Mouse (Mus musculus) cortical plate, adult 2 months (tissue): ENCODE measurements at regions not wholly inside any gene's neighbourhood (a gene's known extent, or its start where the extent isn't known, plus 50 kb on each side); places are given as distances from the start of the nearest gene placed in this dataset.

Experiments
- CTCF ChIP-seq: fragments of 200-500 bp; IDR thresholded peaks from 2 replicates; pipeline ENCODE4 v1.5.1; 2011; ENCODE audit warnings: mild to moderate bottlenecking, control low read depth, low read length; ENCODE audit not compliant: insufficient read depth; ENCODE audit errors: extremely low read depth
- POLR2A ChIP-seq: fragments of 200-500 bp; IDR thresholded peaks from 2 replicates; pipeline ENCODE4 v1.6.1; 2011; ENCODE audit warnings: mild to moderate bottlenecking, low read length, control low read depth; ENCODE audit not compliant: insufficient read depth; ENCODE audit errors: extremely low read depth

DNA sequence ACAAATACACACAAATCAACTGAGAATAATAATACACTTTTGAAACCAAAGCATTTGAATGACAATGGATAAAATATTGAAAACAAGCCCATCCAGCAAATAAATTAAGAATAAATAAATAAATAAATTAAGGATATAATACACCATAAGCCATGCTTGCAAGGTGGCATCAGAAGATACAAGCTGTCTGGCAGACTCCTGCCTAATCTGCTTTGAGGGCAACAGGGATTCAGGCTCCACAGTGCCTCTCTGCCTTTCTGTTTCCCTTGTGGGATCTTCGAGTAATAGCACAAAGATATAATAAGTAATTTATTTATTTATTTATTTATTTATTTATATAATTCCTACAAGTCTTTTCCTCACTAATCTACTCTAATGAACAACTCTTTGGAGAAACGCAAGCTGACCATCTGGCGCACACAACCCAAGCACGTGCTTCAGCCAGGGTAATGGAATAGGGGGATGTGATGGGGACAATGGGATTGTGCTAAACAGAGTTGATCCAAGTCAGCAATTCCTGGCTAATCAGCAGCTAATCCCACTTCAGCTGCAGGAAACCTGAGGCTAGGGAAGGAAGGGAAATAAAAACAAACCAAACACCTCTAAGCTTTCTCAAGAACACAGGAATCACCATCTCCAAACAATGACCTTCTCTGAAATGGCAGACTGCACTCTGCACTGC lies 205.8 kb upstream of the Cd180 start:
- TF ChIP-seq POLR2A (no peak), CTCF (no peak)
